8 mouse cellular contexts compared by ENCODE assay signal in the genomic region with DNA sequence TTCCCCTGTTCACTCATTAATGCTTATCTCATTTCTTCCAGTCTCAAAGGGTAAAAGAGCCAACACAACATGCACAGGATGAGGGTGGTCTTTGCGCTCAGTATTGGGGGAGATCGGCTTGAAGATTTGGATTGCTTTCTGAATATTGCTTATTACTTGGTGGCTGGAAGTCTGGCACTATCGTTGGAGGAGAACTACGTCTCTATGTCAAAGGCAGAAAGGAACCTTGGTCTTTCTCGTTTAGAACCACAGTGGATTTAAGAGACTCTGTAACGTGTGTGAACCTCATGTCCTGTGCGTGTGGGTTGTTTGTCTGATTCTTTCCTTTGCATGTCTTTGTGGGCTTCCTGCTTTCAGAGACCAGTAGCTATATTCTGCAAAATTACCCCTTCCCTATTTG. TPM values are rescaled to one million over a fixed set of nuclear protein-coding genes. Genes with fewer than 3 reads are reported as not detected.
A peak's percentile ranks its signal among the peaks of the same experiment; 100 is the strongest.
DNase-seq lines count a peak whose midpoint lies in the region; ATAC-seq and TF ChIP-seq lines count a peak whose summit lies in the region.

No protein-coding gene starts in this region.

- 0 out of 2 replicates have a peak, but pooled peaks cover 13% of the 10 kb centered on the region for H3K4me1 ChIP-seq in lung, embryonic 14.5 days (ENCODE audit: insufficient read depth)
- peaks cover 42% of the 10 kb centered on the region for H3K4me1 ChIP-seq in forebrain, embryonic 10.5 days
- peaks cover 24% of the 10 kb centered on the region for H3K4me1 ChIP-seq in intestine, embryonic 16.5 days (ENCODE audit: control insufficient read depth, insufficient read depth, low read length)

- peak; percentile 16 for DNase-seq in lung, embryonic 14.5 days
- DNase-seq in lung, postnatal 25 days (ENCODE audit: low spot score), result no peak
- no peak for DNase-seq in forebrain, embryonic 10.5 days (ENCODE audit: extremely low spot score, low spot score)
- DNase-seq in naive thymus-derived CD4-positive, alpha-beta T cell, adult 2 months (ENCODE audit: low read depth), result peak; percentile 54
- no peak for DNase-seq in embryo, embryonic 11 days
- DNase-seq in spleen, postnatal 14 days (ENCODE audit: low spot score in 2 of 2), result no peak

- peak overlapping the region; percentile 83 for H3K4me3 ChIP-seq in lung, embryonic 14.5 days (ENCODE audit: low read depth, low read length)
- H3K4me3 ChIP-seq in forebrain, embryonic 10.5 days, result peak overlapping the region; percentile 70
- peak overlapping the region; percentile 89 for H3K4me3 ChIP-seq in intestine, embryonic 16.5 days (ENCODE audit: low read length)

- TF ChIP-seq CTCF in lung, embryonic 14.5 days (IDR thresholded peaks at IDR 0.05; ENCODE audit: low read depth), result no peak

- WGBS in lung, embryonic 14.5 days, result 40% methylated on average over 7 of the region's 7 CpGs
- 86% methylated on average over 7 of the region's 7 CpGs for whole genome bisulfite sequencing in forebrain, embryonic 10.5 days
- 45% methylated on average over 7 of the region's 7 CpGs for WGBS in intestine, embryonic 16.5 days

- no peaks in the 10 kb centered on the region for H3K36me3 ChIP-seq in lung, embryonic 14.5 days (ENCODE audit: insufficient read depth)
- peaks cover 13% of the 10 kb centered on the region for H3K36me3 ChIP-seq in forebrain, embryonic 10.5 days (replicated peaks)
- H3K36me3 ChIP-seq in intestine, embryonic 16.5 days (ENCODE audit: control insufficient read depth, insufficient read depth, low read length), result no peaks in the 10 kb centered on the region; the same call in 1 of the 2 replicates

- 0 out of 2 replicates have a peak overlapping the region, but pooled peaks have one; percentile 15 for H3K27ac ChIP-seq in lung, embryonic 14.5 days (ENCODE audit: low read depth)
- peak overlapping the region; percentile 95; the same call in 1 of the 2 replicates for H3K27ac ChIP-seq in forebrain, embryonic 10.5 days
- 0 out of 2 replicates have a peak overlapping the region, but pooled peaks have one; percentile 1 for H3K27ac ChIP-seq in intestine, embryonic 16.5 days (ENCODE audit: low read length)

- peak overlapping the region; percentile 71 for H3K4me2 ChIP-seq in lung, embryonic 14.5 days
- H3K4me2 ChIP-seq in intestine, embryonic 16.5 days (ENCODE audit: low read depth, low read length), result peak overlapping the region; percentile 84

- H3K9ac ChIP-seq in lung, embryonic 14.5 days, result peak overlapping the region; percentile 90
- H3K9ac ChIP-seq in intestine, embryonic 16.5 days (ENCODE audit: low read depth, low read length), result peak overlapping the region; percentile 96; the same call in 1 of the 2 replicates

- no peak for ATAC-seq in lung, embryonic 14.5 days (ENCODE audit: insufficient read depth)
- ATAC-seq in intestine, embryonic 16.5 days, result no peak
- no peak for ATAC-seq in monocyte, adult 5-6 weeks (replicated peaks; ENCODE audit: insufficient number of reproducible peaks, low FRiP score, low TSS enrichment, poor library complexity, severe bottlenecking)

- no peaks in the 10 kb centered on the region for H3K27me3 ChIP-seq in lung, embryonic 14.5 days (ENCODE audit: insufficient read depth, low read length)
- H3K27me3 ChIP-seq in forebrain, embryonic 10.5 days (ENCODE audit: poor library complexity, severe bottlenecking), result no peaks in the 10 kb centered on the region
- no peaks in the 10 kb centered on the region for H3K27me3 ChIP-seq in intestine, embryonic 16.5 days (replicated peaks; ENCODE audit: control insufficient read depth, insufficient read depth, low read length)

- no peaks in the 10 kb centered on the region for H3K9me3 ChIP-seq in lung, embryonic 14.5 days (ENCODE audit: low read depth, low read length)
- H3K9me3 ChIP-seq in forebrain, embryonic 10.5 days, result no peaks in the 10 kb centered on the region
- no peaks in the 10 kb centered on the region for H3K9me3 ChIP-seq in intestine, embryonic 16.5 days (ENCODE audit: control insufficient read depth, low read length)

RNA-seq across cellular contexts. Expression of a gene that starts 1.5 kb away (rescaled TPM):
- 31.5 and 33.9 TPM in 2 replicates for polyA plus RNA-seq in lung, embryonic 14.5 days (2014; fragmentation: Nextera tagmentation; extraction: Ambion mirVana)
- 40.3 and 41.2 TPM in 2 replicates for polyA plus RNA-seq in forebrain, embryonic 10.5 days (2016; fragmentation: Nextera tagmentation; extraction: Ambion mirVana)
- 47.7 and 49.4 TPM in 2 replicates for polyA plus RNA-seq in intestine, embryonic 16.5 days (2015; fragmentation: Nextera tagmentation; extraction: Ambion mirVana)
- total RNA-seq in monocyte, adult 5-6 weeks (2017), result 23.5 to 81.5 TPM (median 37.7 TPM) in 3 replicates

Comparison
In these comparisons a context has a peak if more than half of its experiments do, and no peak if none do; other contexts are left out.
1. DNase-seq: peak in lung, embryonic 14.5 days (single experiment) and naive thymus-derived CD4-positive, alpha-beta T cell, adult 2 months (single experiment); none in lung, postnatal 25 days (single experiment), forebrain, embryonic 10.5 days (single experiment), embryo, embryonic 11 days (single experiment) and spleen, postnatal 14 days (0 of 2).
2. H3K27ac ChIP-seq: peak in every context shown above with its lines; median percentile 95 in forebrain, embryonic 10.5 days; 15 in lung, embryonic 14.5 days; 1 in intestine, embryonic 16.5 days.
3. Peak in every context shown above with its lines, with median percentiles within 50 percentile points of each other: H3K4me3 ChIP-seq.